Mouse (Mus musculus): ENCODE measurements around the gene Dlx1. TPM values are rescaled to one million over a fixed set of nuclear protein-coding genes. Genes with fewer than 3 reads are reported as not detected.

Gene Dlx1
- total RNA-seq, 2 experiments from 2014 or later = 15.9 to 19.9 TPM

DNA sequence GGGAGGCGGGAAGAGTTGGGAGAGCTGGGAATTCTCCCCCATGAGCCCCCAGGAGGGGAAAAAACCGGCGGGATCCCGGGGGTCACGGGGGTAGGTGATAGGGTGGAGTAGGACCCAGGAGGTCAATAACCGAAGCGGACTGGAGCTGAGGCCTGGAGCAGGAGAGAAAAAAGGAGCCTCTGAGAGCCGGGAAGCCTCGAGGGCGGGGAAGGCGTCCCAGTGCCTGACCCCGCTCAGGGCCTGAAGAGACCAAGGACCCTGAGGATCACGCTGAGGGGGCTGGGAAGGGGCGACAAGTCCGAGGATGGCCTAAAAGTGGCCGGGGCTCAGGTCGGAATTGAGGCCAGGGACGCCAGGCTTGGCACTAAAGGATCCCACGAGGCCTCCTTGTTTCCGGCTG is 16.0 kb downstream of the Dlx1 start:
- intact Hi-C loops (cut with DNase I) = loop anchor here (2.0 kb wide), 1 partner anchor 13 kb away; no protein-coding TSS in a partner anchor
- no peak for DNase-seq (ENCODE audit: low spot score in 2 of 2)

DNA sequence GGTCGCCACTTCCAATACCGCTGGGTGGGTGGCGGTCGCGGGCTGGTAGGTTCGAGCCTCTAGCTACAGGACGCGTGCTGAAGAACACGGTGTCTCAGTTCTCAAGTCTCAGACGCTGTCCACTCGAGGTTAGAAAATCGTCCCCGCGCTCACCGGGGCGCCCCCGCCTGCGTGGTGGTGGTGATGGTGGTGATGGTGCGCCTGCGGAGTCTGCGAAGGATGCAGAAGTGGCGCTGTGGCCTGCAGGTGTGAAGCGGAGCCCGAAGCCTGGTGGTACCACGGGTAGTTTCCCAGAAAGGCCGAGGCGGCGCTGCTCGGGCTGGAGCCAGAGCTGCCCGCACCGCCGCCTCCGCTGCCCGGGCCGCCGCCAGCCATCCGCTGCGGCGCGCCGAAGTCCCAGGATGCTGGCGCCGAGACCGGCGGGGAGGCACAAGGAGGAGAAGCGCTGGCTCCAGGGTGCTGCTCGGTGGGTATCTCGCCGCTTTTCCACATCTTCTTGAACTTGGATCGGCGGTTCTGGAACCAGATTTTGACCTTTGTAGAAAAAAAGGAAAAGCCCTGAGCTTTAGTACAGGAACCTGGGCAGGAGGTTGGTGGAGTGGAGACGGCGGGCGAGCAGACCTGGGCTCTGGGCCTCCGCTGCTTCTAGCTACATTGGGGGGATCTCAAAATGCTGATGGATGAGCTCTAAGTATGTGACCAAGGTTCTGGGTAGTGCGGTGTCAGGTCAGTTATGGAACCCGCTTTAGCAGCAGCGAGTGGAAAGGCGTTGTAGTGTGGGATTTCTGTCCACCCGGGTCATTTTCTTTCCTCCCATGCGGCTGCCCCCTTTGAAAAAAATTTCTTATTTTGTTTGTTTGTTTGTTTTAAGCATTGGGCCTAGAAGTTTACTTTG is 16.7 kb downstream of the Dlx1 start:
- intact Hi-C loops (cut with DNase I) = loop anchor here (2.0 to 5.0 kb wide), 2 partner anchors 14 to 1072 kb away; partner anchors contain the start of gene Sp5

DNA sequence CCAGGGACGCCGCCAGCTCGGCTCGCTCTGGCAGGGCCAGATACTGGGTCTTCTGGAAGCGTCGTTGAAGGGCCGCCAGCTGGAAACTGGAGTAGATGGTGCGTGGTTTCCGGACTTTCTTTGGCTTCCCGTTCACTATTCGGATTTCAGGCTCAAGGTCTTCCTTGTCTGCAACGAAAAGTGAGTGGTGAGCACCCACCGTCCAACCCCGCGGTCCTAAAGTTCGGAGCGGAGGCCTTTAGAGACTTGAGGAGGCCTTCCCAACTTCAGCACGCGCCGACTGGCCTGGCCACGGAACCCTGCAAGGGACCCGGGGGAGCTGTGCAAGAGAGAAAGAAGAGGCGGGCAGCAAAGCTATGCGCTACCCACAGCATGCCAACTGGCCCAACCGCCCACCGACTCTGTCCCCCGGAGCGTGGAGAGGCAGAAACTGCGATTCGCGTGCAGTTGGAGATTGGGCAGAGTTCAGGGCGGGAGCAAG is 17.5 kb downstream of the Dlx1 start:
- intact Hi-C loops (cut with DNase I) = loop anchor here (2.0 to 5.0 kb wide), 2 partner anchors 15 to 1073 kb away; partner anchors contain the start of gene Sp5

More for the DNA sequence above, 16.7 kb downstream of the Dlx1 start:
- DNase-seq (ENCODE audit: low spot score in 2 of 2) = peak; percentile 11 to 21

DNA sequence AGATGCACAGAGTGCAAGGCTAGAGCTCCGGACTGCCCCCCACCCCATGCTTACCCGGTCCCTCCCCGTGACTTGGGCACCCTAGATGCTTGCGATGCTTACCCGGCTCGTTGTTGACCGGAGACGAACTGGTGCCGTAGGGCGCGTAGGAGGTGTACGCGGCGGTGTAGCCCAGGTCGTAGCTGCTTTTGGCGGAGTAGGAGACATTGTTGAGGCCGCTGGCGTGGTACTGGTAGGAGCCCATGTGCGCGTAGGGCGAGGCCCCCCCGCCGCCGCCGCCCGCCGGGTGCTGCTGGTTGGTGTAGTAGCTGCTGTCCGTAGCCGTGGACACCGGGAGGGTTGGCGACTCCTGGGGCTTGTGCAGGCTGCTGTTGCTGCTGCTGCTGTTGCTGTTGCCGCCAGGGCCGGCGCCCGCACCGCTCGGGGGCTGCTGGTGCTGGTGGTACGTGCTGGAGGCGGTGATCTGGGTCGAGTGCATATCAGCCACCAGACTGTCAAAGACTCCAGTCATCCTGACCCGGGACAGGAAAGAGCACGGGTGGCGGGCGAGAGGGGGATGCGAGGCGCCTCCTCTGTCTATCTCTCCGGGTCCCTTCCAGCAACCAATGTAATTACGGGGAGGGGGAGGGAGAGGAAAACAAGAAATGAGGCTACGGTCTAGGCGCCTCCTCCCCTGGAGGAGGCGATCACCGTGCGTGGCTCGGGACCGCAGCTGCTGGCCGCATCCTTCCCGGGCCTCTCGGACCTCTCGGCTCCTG is 18.1 kb downstream of the Dlx1 start:
- intact Hi-C loops (cut with DNase I) = loop anchor here (2.0 to 5.0 kb wide), 2 partner anchors 15 to 1074 kb away; partner anchors contain the start of gene Sp5
- peak in 1 of 2 experiments; percentile 30 for DNase-seq (ENCODE audit: low spot score in 2 of 2)

More for the DNA sequence above, 17.5 kb downstream of the Dlx1 start:
- DNase-seq (ENCODE audit: low spot score in 2 of 2) = peak; percentile 24 to 37

DNA sequence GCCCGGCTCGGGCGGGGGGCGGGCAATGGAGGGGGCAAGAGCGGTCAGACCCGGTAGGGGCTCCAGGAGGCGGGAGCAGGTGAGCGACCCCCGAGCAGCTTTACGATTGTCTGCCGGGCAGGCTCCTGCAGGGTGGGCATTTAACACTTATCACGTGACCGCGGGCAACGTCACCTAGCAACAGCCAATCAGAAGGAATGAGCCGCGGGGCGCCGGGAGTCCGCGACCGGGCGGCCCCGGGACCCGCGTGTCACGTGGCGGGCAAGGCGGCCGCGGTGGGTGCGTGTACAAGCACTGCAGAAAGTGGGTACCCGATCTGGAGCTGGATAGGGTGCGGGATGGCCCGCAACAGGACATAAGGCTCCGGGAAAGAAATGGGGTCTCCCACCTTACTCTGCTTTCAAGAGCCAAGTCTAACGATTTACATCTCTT is 18.7 kb downstream of the Dlx1 start, which contains the start of gene Dlx2:
Dlx2 (minus strand) TSS at position 115 of the 432 bp plus-strand sequence.
- intact Hi-C loops (cut with DNase I) = loop anchor here (5.0 kb wide), 1 partner anchor 1074 kb away; the partner anchor contains the start of gene Sp5
- DNase-seq (ENCODE audit: low spot score in 2 of 2) = peak; percentile 35 to 55

DNA sequence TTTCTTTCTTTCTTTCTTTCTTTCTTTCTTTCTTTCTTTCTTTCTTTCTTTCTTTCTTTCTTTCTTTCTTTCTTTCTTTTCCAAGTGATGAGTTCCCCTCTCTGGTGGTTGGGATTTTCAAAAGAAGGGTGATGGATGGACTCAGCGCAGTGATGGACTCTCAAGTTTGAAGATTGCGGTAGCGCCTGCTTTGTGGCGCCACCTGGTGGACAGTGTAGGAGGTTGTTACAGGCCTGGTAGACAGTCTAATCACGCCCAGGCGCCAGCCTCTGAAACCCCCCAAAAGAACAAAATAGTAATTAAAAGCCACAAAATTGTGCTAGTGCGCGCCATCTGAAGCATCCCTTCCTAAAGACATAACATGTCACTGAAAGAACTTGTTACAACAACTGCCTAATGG is 19.9 kb downstream of the Dlx1 start:
- peak; percentile 54 to 57 for DNase-seq (ENCODE audit: low spot score in 2 of 2)
- intact Hi-C loops (cut with DNase I) = loop anchor here (5.0 kb wide), 1 partner anchor 1076 kb away; the partner anchor contains the start of gene Sp5

DNA sequence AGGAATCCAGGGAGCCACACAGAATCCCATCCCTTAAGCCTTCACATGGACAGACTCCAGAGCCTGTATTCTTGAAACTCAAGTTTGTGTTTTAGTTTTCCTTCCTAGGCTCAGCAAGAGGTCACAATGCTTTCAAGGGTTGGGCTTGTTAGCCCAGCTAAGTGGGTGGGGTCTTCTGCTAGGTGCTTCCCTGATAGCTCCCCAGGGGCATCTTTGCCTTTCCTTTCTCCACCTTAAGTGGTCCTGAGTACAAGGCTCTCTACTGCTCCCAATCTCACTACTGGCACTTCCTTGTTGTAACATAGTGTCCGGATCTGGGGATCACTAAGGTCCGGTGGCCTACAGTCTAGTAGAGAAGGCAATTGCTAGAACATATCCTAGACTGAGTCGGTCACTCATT is 22.4 kb downstream of the Dlx1 start:
- intact Hi-C loops (cut with DNase I) = no loop called here
- DNase-seq (ENCODE audit: low spot score in 2 of 2) = no peak

DNA sequence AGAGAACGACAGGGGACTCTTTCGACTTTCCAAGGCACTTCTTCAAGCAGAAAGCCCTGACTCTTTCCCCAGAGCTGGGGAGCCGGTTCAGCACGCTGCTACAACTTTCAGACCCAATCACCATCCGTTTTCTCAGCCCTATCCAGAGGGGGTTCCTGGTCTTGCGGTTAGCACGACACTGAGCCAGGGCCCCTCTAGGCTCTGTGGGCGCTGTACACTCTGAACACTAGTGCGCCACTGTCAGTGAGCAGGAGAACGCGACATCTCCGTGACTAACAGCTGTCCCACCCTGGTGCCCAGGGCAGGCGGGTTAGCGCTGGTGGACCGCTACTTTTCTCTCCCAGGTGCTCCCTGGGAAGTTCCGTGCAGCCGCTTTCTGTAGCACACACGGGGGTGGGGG is 23.8 kb downstream of the Dlx1 start:
- intact Hi-C loops (cut with DNase I) = no loop called here
- no peak for DNase-seq (ENCODE audit: low spot score in 2 of 2)

DNA sequence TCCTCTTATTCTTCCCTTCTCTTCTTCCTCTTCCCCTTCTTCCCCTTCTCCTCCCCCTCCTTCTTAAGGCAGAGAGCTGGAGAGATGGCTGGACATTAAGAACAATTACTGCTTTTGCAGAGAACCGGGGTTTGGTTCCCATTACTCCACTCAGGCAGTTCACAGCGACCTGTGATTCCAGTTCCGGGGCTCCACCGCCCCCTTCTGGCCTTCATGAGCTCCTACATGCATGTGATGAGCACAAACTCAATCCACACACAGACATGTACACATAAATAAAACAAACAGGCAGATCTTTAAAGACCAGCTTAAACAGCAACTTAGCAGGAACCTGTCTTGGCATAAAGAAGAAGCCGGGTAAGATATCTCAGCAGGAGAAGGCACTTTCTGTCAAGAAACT is 28.2 kb downstream of the Dlx1 start:
- DNase-seq (ENCODE audit: low spot score in 2 of 2) = no peak
- intact Hi-C loops (cut with DNase I) = no loop called here

DNA sequence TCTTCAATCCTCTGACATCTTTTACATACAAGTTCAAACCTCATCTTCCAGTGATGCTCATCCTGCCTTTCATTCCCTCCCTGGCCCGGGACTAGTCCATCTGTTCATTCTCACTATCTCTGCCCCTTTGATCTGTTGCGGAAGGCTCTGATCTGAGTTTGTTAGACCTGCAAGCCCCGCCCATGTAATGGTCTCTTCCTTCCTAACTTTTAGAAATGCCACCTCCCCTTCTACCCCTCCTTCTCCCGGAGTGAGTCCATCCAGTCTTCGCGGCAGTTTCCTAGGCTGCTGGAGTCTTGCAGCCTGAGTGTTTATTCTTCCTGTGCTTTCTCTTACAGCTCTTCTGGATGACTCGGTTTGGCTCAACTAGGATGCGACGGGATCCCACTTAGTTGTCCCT is 38.6 kb downstream of the Dlx1 start:
- intact Hi-C loops (cut with DNase I) = no loop called here
- no peak for DNase-seq (ENCODE audit: low spot score in 2 of 2)

DNA sequence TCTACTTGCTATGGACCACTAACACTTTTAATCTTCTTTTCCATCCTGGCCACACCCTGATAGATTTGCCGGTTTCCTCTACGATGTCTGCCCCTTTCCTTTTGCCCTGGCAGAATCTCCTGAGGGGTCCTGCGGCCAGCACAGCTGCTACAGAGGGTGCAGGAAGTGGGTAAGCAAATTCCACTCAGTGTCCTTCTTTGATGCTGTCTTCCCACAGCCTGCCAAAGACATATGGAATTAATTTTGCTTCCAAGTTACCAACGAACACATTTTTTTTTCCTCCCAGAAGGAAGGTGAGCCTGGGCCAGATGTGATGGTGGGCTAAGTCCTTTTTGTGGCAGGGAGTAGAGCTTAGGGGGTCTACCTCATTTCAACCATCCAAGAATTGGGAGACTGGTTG is 45.8 kb downstream of the Dlx1 start:
- no peak for DNase-seq (ENCODE audit: low spot score in 2 of 2)
- intact Hi-C loops (cut with DNase I) = no loop called here

DNA sequence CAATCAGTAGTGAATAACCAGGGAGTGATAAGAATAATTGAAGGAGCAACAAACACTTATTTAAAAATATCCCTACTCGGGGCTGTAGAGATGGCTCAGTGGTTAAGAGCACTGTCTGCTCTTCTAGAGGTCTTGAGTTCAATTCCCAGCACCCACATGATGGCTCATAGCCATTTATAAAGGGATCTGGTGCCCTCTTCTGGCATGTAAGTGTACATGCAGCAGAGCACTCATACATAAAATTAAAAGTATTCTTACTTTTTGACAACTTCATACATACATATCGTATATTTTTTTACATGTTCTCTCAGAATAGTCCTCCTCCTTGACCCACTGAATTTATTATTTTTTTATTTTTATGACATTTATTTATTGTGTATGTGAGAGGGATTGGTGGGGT is 49.1 kb downstream of the Dlx1 start:
- no peak for DNase-seq (ENCODE audit: low spot score in 2 of 2)
- intact Hi-C loops (cut with DNase I) = no loop called here

DNA sequence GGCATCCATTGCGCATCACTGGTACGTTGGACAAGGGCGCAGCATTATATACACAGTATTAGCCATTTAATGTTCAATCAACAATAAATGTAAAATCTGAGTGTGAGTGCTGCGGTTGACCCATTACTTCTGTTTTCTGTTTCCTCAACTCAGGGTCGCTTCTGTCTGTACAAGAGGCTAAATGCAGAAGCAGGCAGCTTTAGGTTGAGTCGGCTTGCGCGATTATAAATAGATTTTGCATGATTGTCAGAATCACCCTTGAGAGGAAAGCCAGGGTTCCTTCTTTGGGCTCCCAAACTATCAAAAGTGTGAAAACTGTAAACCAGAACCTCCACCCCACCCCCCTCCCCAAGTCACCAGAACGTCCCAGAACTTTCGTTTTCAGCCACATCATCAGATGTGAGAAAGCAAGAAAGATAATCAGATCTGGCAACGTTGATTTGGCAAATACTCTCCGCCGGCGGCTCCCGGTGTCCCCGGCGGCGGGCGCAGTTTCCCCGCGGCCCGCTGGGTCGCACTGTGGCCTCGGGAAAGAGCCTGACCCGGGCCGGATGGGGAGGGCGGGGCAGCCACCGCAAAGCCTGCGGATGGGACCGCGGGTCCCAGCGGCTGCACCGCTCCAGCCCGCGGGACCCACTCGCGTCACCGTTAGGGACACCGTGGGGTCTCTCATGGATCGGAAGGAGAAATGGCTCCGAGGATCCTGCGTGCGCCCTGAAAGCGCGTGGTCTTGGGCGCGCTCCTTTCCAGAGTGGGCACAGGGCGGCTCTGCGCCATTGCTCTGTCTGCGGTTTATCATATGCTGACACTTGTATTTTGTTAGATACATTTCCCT is 52.9 kb downstream of the Dlx1 start:
- peak; percentile 33 to 49 for DNase-seq (ENCODE audit: low spot score in 2 of 2)
- intact Hi-C loops (cut with DNase I) = loop anchor here (2.0 to 10.0 kb wide), 2 partner anchors 236 to 374 kb away; no protein-coding TSS in a partner anchor

DNA sequence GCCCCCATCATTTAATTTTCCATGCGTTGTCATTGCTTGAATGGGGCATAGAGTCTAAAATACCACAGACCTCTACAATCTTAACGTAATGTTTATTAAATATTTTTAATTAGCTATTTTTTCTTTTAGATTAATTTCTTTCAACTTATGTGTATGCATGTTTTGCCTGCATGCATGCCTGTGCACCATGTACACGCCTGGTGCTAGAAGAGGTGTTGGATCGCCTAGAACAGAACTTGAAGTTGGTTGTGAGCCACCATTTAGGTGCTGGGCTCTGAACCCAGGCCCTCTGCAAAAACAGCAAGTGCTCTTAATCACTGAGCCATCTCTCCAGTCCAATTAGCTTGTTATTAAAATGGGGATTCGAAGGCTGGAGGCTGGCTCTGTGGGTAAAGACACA is 53.6 kb downstream of the Dlx1 start:
- DNase-seq (ENCODE audit: low spot score in 2 of 2) = no peak
- intact Hi-C loops (cut with DNase I) = loop anchor here (2.0 to 10.0 kb wide), 2 partner anchors 235 to 373 kb away; no protein-coding TSS in a partner anchor

Other genes with a start within 250 kb of the Dlx1 start
- gene Slc25a12, start 160.4 kb upstream of the Dlx1 start, total RNA-seq (2021) = 100 to 1,000 TPM; 147 to 160 TPM
- 10 to 100 TPM; 16.8 to 18.1 TPM for gene Hat1, start 139.2 kb upstream of the Dlx1 start, total RNA-seq (2021)
- gene Metap1d, start 74.8 kb upstream of the Dlx1 start, total RNA-seq (2021) = 10 to 100 TPM; 14.8 to 18.9 TPM
- 1 to 10 TPM; 5.3 to 5.4 TPM for gene Dlx2, start 18.6 kb downstream of the Dlx1 start, total RNA-seq (2021)
- 10 to 100 TPM; 25.5 to 27.6 TPM for gene Itga6, start 217.5 kb downstream of the Dlx1 start, total RNA-seq (2021)

All from left cerebral cortex, postnatal 25 days (tissue).